Mouse (Mus musculus) small intestine, adult 2 months (tissue): ENCODE results near the gene Nos2.

Source experiments
- CTCF ChIP-seq: fragments of 200-500 bp; IDR thresholded peaks from 2 replicates; pipeline ENCODE4 v1.5.1; 2012; ENCODE audit warnings: low read depth, mild to moderate bottlenecking, control low read depth, inconsistent platforms, low read length, moderate library complexity, mixed read lengths; ENCODE audit not compliant: insufficient replicate concordance, insufficient read length; ENCODE audit errors: extremely low read depth
- POLR2A ChIP-seq: fragments of 200-500 bp; IDR thresholded peaks from 2 replicates; pipeline ENCODE4 v1.6.1; 2012; ENCODE audit warnings: low read depth, mild to moderate bottlenecking, control low read depth, inconsistent platforms, low read length, moderate library complexity

DNA sequence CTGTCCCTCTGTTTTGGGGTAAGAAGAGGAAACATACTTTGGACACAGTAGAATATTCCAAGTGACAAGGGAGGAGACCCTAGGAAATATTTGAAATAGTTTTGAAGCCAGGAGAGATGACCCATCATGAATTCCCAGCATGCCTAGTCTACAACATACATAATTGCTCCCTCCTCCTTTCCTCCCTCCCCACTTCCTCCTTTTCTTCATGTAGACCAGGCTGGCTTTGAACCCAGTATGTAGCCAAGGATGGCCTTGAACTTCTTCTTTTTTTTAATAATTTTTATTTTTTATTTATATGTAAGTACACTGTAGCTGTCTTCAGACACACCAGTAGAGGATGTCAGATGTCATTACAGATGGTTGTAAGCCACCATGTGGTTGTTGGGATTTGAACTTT is 64.9 kb downstream of the Nos2 start:
- TF ChIP-seq CTCF: no peak
- no peak for TF ChIP-seq POLR2A
